Mouse (Mus musculus) limb, embryonic 14.5 days (tissue): ENCODE measurements at regions not wholly inside any gene's neighbourhood (a gene's known extent, or its start where the extent isn't known, plus 50 kb on each side); places are given as distances from the start of the nearest gene placed in this dataset.

Experiments used
- ATAC-seq: fragments of 200-750 bp; cut with Nextera tagmentation; 2 replicates; pipeline ENCODE4 v1.8.0; 2017; ENCODE audit warnings: low read depth, moderate number of reproducible peaks, moderate TSS enrichment; ENCODE audit not compliant: low FRiP score
- DNase-seq: peaks from one replicate; pipeline ENCODE4 v3.0.0-alpha.2; 2015; ENCODE audit warnings: low spot score
- H3K27ac ChIP-seq: fragments of 300-500 bp; sonication (generic); replicated peaks from 2 replicates; pipeline ENCODE4 v1.5.1; 2014; ENCODE audit warnings: low read depth, mild to moderate bottlenecking, low read length, moderate library complexity, mixed read lengths
- H3K27me3 ChIP-seq: fragments of 300-500 bp; sonication (generic); 2 replicates; pipeline ENCODE4 v1.6.1; 2014; ENCODE audit warnings: low read length, mixed read lengths; ENCODE audit not compliant: control insufficient read depth, insufficient read depth
- H3K36me3 ChIP-seq: fragments of 300-500 bp; sonication (generic); 2 replicates; pipeline ENCODE4 v1.6.1; 2014; ENCODE audit warnings: mild to moderate bottlenecking, low read length, moderate library complexity, mixed read lengths; ENCODE audit not compliant: control insufficient read depth, insufficient read depth
- H3K4me1 ChIP-seq: fragments of 300-500 bp; sonication (generic); 2 replicates; pipeline ENCODE4 v1.6.1; 2014; ENCODE audit warnings: antibody characterized with exemption, low read length, mixed read lengths; ENCODE audit not compliant: control insufficient read depth, insufficient read depth
- H3K4me2 ChIP-seq: fragments of 300-500 bp; sonication (generic); replicated peaks from 2 replicates; pipeline ENCODE4 v1.6.1; 2014; ENCODE audit warnings: low read depth, mild to moderate bottlenecking, low read length, moderate library complexity; ENCODE audit not compliant: severe bottlenecking
- H3K4me3 ChIP-seq: fragments of 300-500 bp; sonication (generic); replicated peaks from 2 replicates; pipeline ENCODE4 v1.5.1; 2014; ENCODE audit warnings: low read length
- H3K9ac ChIP-seq: fragments of 300-500 bp; sonication (generic); 2 replicates; pipeline ENCODE4 v1.6.1; 2014; ENCODE audit warnings: mild to moderate bottlenecking, low read depth, low read length, moderate library complexity; ENCODE audit not compliant: severe bottlenecking
- H3K9me3 ChIP-seq: fragments of 300-500 bp; sonication (generic); 2 replicates; pipeline ENCODE4 v1.6.1; 2016; ENCODE audit warnings: low read length; ENCODE audit not compliant: control insufficient read depth
- POLR2A ChIP-seq: fragments of 200-500 bp; IDR thresholded peaks from 2 replicates; pipeline ENCODE4 v1.8.0; 2012; ENCODE audit warnings: inconsistent platforms, mild to moderate bottlenecking, moderate library complexity, borderline replicate concordance; ENCODE audit not compliant: insufficient read depth, insufficient read length; ENCODE audit errors: extremely low read depth
- WGBS: fragments of 180-500 bp; shearing (Covaris S2); extraction: QIAGEN DNeasy Blood & Tissue Kit; methylation state at CpG from one replicate; pipeline ENCODE4 v1.1.7; 2014; 5-methylcytosine and 5-hydroxymethylcytosine counted together

DNA sequence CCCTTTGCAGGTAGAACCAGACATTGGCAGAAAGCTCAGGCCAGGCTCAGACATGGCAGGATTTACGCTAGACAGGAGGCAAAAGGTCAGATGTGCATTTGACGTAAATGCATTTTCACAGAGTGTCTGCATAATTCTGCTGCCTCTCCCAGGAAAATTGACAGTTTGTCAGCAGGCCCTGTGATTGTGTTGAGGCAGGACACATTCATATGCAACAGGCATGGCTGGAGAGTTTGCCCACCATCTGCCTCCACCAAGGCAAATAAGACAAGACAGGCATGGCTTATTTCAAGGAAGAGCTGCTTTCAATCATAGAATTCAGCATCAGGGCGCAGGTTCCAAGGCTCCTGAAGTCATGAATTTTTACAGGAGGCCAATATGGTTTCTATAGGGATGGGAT, 389.1 kb upstream of the Igfbp7 start:
- H3K36me3 ChIP-seq: no peaks in the 10 kb centered on the region
- no peak overlapping the region for H3K4me2 ChIP-seq
- no peaks in the 10 kb centered on the region for H3K9me3 ChIP-seq
- H3K27ac ChIP-seq: no peak overlapping the region
- H3K4me3 ChIP-seq: no peak overlapping the region
- H3K9ac ChIP-seq: no peak overlapping the region
- TF ChIP-seq POLR2A: no peak
- DNase-seq (no peak), ATAC-seq (no peak)
- no peaks in the 10 kb centered on the region for H3K27me3 ChIP-seq
- 62% methylated on average over 3 of the region's 3 CpGs for WGBS
- no peaks in the 10 kb centered on the region for H3K4me1 ChIP-seq

DNA sequence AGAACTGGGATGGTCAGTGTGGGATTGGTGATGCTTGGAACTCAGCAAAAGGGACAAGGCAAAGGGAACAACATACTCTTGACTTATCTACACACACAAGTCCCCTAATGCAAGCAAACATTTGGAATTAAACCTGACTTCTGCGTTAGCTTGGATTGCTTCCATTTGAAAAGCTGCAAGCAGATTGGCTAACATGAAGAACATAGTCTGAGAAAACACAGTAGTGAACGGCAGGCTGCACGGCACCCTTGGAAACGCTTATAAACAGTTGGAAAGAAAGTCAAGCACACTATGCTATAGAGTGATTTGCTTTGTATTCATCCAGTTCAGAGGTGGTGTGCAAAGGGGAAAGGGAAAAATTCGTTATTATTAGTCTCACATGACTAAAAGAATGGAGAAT, 387.9 kb upstream of the Igfbp7 start:
- WGBS: 81% methylated on average over 5 of the region's 5 CpGs
- H3K4me3 ChIP-seq: no peak overlapping the region
- no peak for ATAC-seq

DNA sequence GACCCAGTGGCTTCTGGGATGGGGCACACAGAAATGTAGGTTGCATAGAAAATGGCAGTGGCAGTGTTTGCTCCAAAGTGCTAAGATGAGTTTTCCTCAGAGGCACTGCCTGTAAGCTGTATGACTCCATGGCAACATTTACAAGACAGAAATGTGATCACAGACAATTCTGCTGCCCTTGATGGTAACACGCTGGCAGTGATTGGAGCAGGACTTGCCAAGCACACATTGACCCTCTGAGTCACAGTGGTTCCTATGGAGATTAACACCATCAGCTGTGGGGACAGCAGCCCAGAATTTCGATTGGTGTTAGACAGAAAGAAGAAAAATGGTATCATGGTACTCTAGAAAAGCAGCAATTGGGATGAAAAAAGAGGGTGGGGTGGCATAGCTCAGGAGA, 376.1 kb upstream of the Igfbp7 start:
- Histone ChIP-seq H3K4me1 (no peaks in the 10 kb centered on the region), H3K4me2 (no peak overlapping the region), H3K9ac (no peak overlapping the region), H3K36me3 (no peaks in the 10 kb centered on the region), H3K27me3 (no peaks in the 10 kb centered on the region), H3K4me3 (no peak overlapping the region), H3K27ac (no peak overlapping the region), H3K9me3 (no peaks in the 10 kb centered on the region)
- ATAC-seq (no peak), DNase-seq (no peak)
- 64% methylated on average over 2 of the region's 2 CpGs for WGBS
- no peak for TF ChIP-seq POLR2A

More for the DNA sequence above, 387.9 kb upstream of the Igfbp7 start:
- Histone ChIP-seq H3K4me1 (no peaks in the 10 kb centered on the region), H3K27me3 (no peaks in the 10 kb centered on the region), H3K27ac (no peak overlapping the region), H3K4me2 (no peak overlapping the region), H3K9me3 (no peaks in the 10 kb centered on the region), H3K36me3 (no peaks in the 10 kb centered on the region), H3K9ac (no peak overlapping the region)
- DNase-seq: no peak
- TF ChIP-seq POLR2A: no peak

DNA sequence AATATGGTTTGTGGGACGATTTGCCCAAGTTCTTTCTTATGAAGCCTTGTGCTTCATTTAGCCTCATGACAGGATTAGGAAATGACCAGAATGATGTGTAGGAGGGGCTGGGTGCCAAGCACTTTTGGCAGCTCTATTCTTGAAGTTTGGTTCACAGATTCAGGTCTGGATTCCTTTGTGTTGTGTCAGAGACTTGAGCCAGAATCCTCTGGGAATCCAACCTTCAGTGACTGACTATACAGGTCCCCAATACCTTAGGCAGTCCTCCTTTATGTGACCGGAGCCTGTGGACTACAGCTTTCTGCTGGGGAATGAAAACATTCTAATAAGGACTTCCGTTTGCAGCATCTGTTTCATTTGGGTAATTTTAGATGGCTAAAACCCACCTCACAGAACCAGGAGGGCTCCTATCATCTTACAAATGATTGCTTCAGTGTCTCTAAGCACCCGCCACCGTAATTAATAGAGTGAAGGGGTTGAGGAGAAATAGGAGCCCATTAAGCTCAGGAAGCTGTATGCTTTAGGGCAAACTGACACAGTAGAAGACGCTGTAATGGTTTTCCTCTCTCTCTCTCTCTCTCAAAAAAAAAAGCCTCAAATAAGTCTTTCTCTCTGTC, 354.7 kb upstream of the Igfbp7 start:
- whole genome bisulfite sequencing: 51% methylated on average over 6 of the region's 6 CpGs
- Histone ChIP-seq H3K36me3 (no peaks in the 10 kb centered on the region), H3K4me2 (no peak overlapping the region), H3K4me3 (no peak overlapping the region), H3K9ac (no peak overlapping the region), H3K4me1 (no peaks in the 10 kb centered on the region), H3K9me3 (no peaks in the 10 kb centered on the region), H3K27me3 (no peaks in the 10 kb centered on the region), H3K27ac (no peak overlapping the region)
- TF ChIP-seq POLR2A: no peak
- DNase-seq (no peak), ATAC-seq (no peak)

DNA sequence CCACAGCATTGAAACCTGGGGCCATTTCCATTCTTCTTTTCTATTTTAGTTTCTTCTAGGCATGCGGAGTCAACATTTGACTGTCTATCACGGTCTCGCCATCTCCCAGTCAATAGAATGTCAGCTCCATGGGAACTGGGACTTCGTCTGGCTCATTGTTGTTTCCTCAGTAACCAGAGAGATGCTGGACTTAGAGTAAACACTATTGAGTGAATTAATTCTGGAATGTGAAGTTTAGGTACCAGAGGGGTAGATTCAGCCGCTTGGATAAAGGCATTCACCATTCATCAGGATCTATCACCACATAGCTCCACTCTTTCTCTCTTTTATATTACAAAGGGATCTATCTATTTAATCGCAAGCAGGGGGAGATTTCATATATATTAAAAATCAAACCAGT, 354.2 kb upstream of the Igfbp7 start:
- Histone ChIP-seq H3K36me3 (no peaks in the 10 kb centered on the region), H3K27me3 (no peaks in the 10 kb centered on the region), H3K4me3 (no peak overlapping the region), H3K9me3 (no peaks in the 10 kb centered on the region), H3K4me1 (no peaks in the 10 kb centered on the region), H3K4me2 (no peak overlapping the region), H3K27ac (no peak overlapping the region), H3K9ac (no peak overlapping the region)
- ATAC-seq (no peak), DNase-seq (no peak)
- TF ChIP-seq POLR2A: no peak
- WGBS: 86% methylated on average over 6 of the region's 6 CpGs

DNA sequence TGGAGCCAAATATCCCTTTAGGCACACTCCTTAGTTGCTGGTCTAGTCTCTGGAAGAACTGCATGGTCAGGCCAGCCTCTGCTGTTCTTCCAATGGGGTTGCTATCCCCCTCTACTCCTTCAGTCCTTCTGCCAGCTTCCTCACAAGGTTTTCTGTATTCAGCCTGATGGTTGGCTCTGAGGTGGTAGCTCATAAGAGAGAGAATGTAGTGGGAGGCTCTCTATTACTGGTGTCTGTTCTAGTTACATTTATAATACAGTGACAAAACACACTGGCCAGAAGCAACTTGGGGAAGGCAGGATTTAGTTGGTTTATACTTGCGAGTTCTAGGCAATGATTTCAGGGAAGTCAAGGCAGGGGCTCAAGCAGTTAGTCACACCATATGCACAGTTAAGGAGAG, 341.1 kb upstream of the Igfbp7 start:
- TF ChIP-seq POLR2A: no peak
- H3K9ac ChIP-seq: no peak overlapping the region
- ATAC-seq: no peak
- H3K9me3 ChIP-seq: no peaks in the 10 kb centered on the region
- no peak for DNase-seq
- WGBS: 92% methylated on average over 1 of the region's 1 CpGs
- no peaks in the 10 kb centered on the region for H3K36me3 ChIP-seq
- no peak overlapping the region for H3K4me2 ChIP-seq
- no peaks in the 10 kb centered on the region for H3K4me1 ChIP-seq
- H3K27me3 ChIP-seq: no peaks in the 10 kb centered on the region
- no peak overlapping the region for H3K27ac ChIP-seq
- no peak overlapping the region for H3K4me3 ChIP-seq
